In the genomic region with DNA sequence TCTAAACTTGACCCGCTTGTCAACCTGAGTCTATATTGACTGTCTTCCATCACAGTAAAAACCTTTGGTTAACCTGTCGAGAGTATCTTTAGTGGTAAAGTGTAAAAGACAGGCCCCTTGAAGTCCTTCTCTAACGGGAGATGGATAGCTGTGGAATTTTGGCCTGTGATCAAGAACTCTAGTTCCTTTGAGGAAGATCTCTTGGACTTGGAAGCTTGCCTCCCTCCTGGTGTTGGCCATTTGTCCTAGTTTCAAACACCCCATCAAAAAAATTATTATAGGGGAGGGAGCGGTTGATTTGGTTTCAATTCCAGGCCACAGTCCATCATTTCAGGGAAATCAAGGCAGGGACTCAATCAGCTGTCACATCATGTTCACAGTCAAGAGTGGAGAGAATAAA, we compare ENCODE assay signal across 16 mouse cellular contexts. TPM values are rescaled to one million over a fixed set of nuclear protein-coding genes. Genes with fewer than 3 reads are reported as not detected.
"Had no signal": no experiment of that assay in that cellular context is flagged by ENCODE, and none has a peak within 500 bp of the region (broad histone marks: within the 10 kb centered on the region; RNA-seq: fewer than 3 reads in every experiment).

No protein-coding gene starts in this region.

- H3K27me3 ChIP-seq: liver, embryonic 15.5 days; megakaryocyte, embryonic 14.5 days; midbrain, embryonic 15.5 days; neural tube, embryonic 12.5 days had no signal

- ATAC-seq: midbrain, embryonic 15.5 days had no signal

- H3K36me3 ChIP-seq: limb, embryonic 10.5 days; liver, embryonic 15.5 days; midbrain, embryonic 15.5 days; neural tube, embryonic 12.5 days had no signal

- H3K27ac ChIP-seq: limb, embryonic 10.5 days; liver, embryonic 15.5 days; macrophage; midbrain, embryonic 15.5 days; neural tube, embryonic 12.5 days had no signal

- H3K9me3 ChIP-seq: limb, embryonic 10.5 days; liver, embryonic 15.5 days; midbrain, embryonic 15.5 days; neural tube, embryonic 12.5 days had no signal

- H3K4me2 ChIP-seq: liver, embryonic 11.5 days; liver, embryonic 15.5 days; midbrain, embryonic 11.5 days; midbrain, embryonic 15.5 days; neural tube, embryonic 12.5 days had no signal

- DNase-seq: kidney, adult 11 months; kidney, adult 9 months; kidney, postnatal 10 days; retina, postnatal 1 day; right cerebral cortex, postnatal 4 days; spleen, adult 18-20 months; thymus, adult 2 months; thymus, postnatal 25 days had no signal

- H3K4me1 ChIP-seq: liver, embryonic 15.5 days; megakaryocyte, embryonic 14.5 days; midbrain, embryonic 15.5 days; neural tube, embryonic 12.5 days had no signal

- H3K9ac ChIP-seq: liver, embryonic 15.5 days; midbrain, embryonic 15.5 days; neural tube, embryonic 12.5 days had no signal

- H3K4me3 ChIP-seq: limb, embryonic 10.5 days; liver, embryonic 15.5 days; megakaryocyte, embryonic 14.5 days; midbrain, embryonic 15.5 days; neural tube, embryonic 12.5 days had no signal

RNA-seq across cellular contexts. Expression of a gene that starts 57.5 kb away (rescaled TPM):
- polyA plus RNA-seq: macrophage had no signal
